Mouse (Mus musculus): ENCODE results near the gene Mpzl2.

- TF ChIP-seq CTCF (IDR thresholded peaks at IDR 0.05; ENCODE audit: low read depth, low read length) (no peak), POLR2A (IDR thresholded peaks at IDR 0.05; ENCODE audit: extremely low read depth, insufficient read depth, low read length) (no peak)
Observed at GRCm38 (mm10) chr9:45034526-45034925, 5.1 kb upstream of the Mpzl2 start.

Measured in liver, adult 2 months (tissue).